Mouse (Mus musculus): Measurements from ENCODE around the gene Jmjd8. TPM values are rescaled to one million over a fixed set of nuclear protein-coding genes. Genes with fewer than 3 reads are reported as not detected.
A peak's percentile ranks its signal among the peaks of the same experiment; 100 is the strongest.

The Jmjd8 gene
- polyA plus RNA-seq, 1 experiment = 10.8 TPM

- peaks cover 39% of the 10 kb centered on the region for H3K36me3 ChIP-seq (ENCODE audit: control insufficient read depth, insufficient read depth)
- H3K4me3 ChIP-seq (ENCODE audit: insufficient read depth, poor library complexity, severe bottlenecking) = no peak overlapping the region
- no peaks in the 10 kb centered on the region for H3K27me3 ChIP-seq (ENCODE audit: control insufficient read depth, insufficient read depth, insufficient read length)
- no peak overlapping the region for H3ac ChIP-seq (ENCODE audit: control insufficient read depth, insufficient read length, low read depth)
- peaks cover 5% of the 10 kb centered on the region for H3K79me3 ChIP-seq (ENCODE audit: low read depth)
- no peak for TF ChIP-seq FOSL1 (IDR thresholded peaks at IDR 0.05; ENCODE audit: insufficient read depth, low read length, poor library complexity, severe bottlenecking)
- no peak for TF ChIP-seq CEBPB (IDR thresholded peaks at IDR 0.05; ENCODE audit: low read depth)
- no peak for TF ChIP-seq MYOD1 (IDR thresholded peaks at IDR 0.05; ENCODE audit: control insufficient read depth, insufficient read length, low read depth)
- no peak for TF ChIP-seq USF1 (IDR thresholded peaks at IDR 0.05; ENCODE audit: low read depth)
- no peak for TF ChIP-seq MAX (IDR thresholded peaks at IDR 0.05)
- TF ChIP-seq CTCF (IDR thresholded peaks at IDR 0.05; ENCODE audit: control insufficient read depth, insufficient read depth, insufficient read length) = no peak
- TF ChIP-seq MYOG (IDR thresholded peaks at IDR 0.05; ENCODE audit: control insufficient read depth, extremely low read depth, insufficient read length) = no peak
- peaks cover 32% of the 10 kb centered on the region for H3K79me2 ChIP-seq (ENCODE audit: control insufficient read depth, insufficient read depth)
Measured at GRCm38 (mm10) chr17:25839455-25840235, 11.0 kb downstream of the Jmjd8 start.

- H3K36me3 ChIP-seq (ENCODE audit: control insufficient read depth, insufficient read depth) = peaks cover 38% of the 10 kb centered on the region
- H3K27me3 ChIP-seq (ENCODE audit: control insufficient read depth, insufficient read depth, insufficient read length) = no peaks in the 10 kb centered on the region
- peaks cover 5% of the 10 kb centered on the region for H3K79me3 ChIP-seq (ENCODE audit: low read depth)
- H3K4me3 ChIP-seq (ENCODE audit: insufficient read depth, poor library complexity, severe bottlenecking) = no peak overlapping the region
- no peak overlapping the region for H3ac ChIP-seq (ENCODE audit: control insufficient read depth, insufficient read length, low read depth)
- H3K79me2 ChIP-seq (ENCODE audit: control insufficient read depth, insufficient read depth) = peaks cover 23% of the 10 kb centered on the region
- no peak for TF ChIP-seq MYOD1 (IDR thresholded peaks at IDR 0.05; ENCODE audit: control insufficient read depth, insufficient read length, low read depth)
Measured at GRCm38 (mm10) chr17:25840519-25840918, 11.9 kb downstream of the Jmjd8 start.

GRCm38 (mm10) chr17:25841117-25841880 lies 12.6 kb downstream of the Jmjd8 start, which contains the start of gene Gm20683:
Gm20683 (minus strand) TSS chr17:25841763.
- Histone ChIP-seq H3K79me3 (ENCODE audit: low read depth) (peaks cover 5% of the 10 kb centered on the region), H3K79me2 (ENCODE audit: control insufficient read depth, insufficient read depth) (peaks cover 23% of the 10 kb centered on the region), H3K27me3 (ENCODE audit: control insufficient read depth, insufficient read depth, insufficient read length) (no peaks in the 10 kb centered on the region), H3K4me3 (ENCODE audit: insufficient read depth, poor library complexity, severe bottlenecking) (no peak within 1 kb of the TSS), H3K36me3 (ENCODE audit: control insufficient read depth, insufficient read depth) (peaks cover 41% of the 10 kb centered on the region), H3ac (ENCODE audit: control insufficient read depth, insufficient read length, low read depth) (no peak within 1 kb of the TSS)
- TF ChIP-seq MYOG (IDR thresholded peaks at IDR 0.05; ENCODE audit: control insufficient read depth, extremely low read depth, insufficient read length) = no peak
- TF ChIP-seq FOSL1 (IDR thresholded peaks at IDR 0.05; ENCODE audit: insufficient read depth, low read length, poor library complexity, severe bottlenecking) = no peak
- no peak for TF ChIP-seq MYOD1 (IDR thresholded peaks at IDR 0.05; ENCODE audit: control insufficient read depth, insufficient read length, low read depth)
- TF ChIP-seq MAX (IDR thresholded peaks at IDR 0.05) = no peak

- Histone ChIP-seq H3K79me3 (ENCODE audit: low read depth) (peaks cover 5% of the 10 kb centered on the region), H3K27me3 (ENCODE audit: control insufficient read depth, insufficient read depth, insufficient read length) (no peaks in the 10 kb centered on the region), H3K4me3 (ENCODE audit: insufficient read depth, poor library complexity, severe bottlenecking) (no peak overlapping the region), H3K36me3 (ENCODE audit: control insufficient read depth, insufficient read depth) (peaks cover 41% of the 10 kb centered on the region), H3K79me2 (ENCODE audit: control insufficient read depth, insufficient read depth) (peaks cover 23% of the 10 kb centered on the region), H3ac (ENCODE audit: control insufficient read depth, insufficient read length, low read depth) (no peak overlapping the region)
- TF ChIP-seq MYOD1 (IDR thresholded peaks at IDR 0.05; ENCODE audit: control insufficient read depth, insufficient read length, low read depth) (no peak), MAX (IDR thresholded peaks at IDR 0.05) (no peak), CTCF (IDR thresholded peaks at IDR 0.05; ENCODE audit: control insufficient read depth, insufficient read depth, insufficient read length) (no peak), MYOG (IDR thresholded peaks at IDR 0.05; ENCODE audit: control insufficient read depth, extremely low read depth, insufficient read length) (no peak), FOSL1 (IDR thresholded peaks at IDR 0.05; ENCODE audit: insufficient read depth, low read length, poor library complexity, severe bottlenecking) (no peak), USF1 (IDR thresholded peaks at IDR 0.05; ENCODE audit: low read depth) (no peak), CEBPB (IDR thresholded peaks at IDR 0.05; ENCODE audit: low read depth) (no peak)
Measured at GRCm38 (mm10) chr17:25842509-25842908, 13.8 kb downstream of the Jmjd8 start.

- H3K36me3 ChIP-seq (ENCODE audit: control insufficient read depth, insufficient read depth) = peaks cover 37% of the 10 kb centered on the region
- no peaks in the 10 kb centered on the region for H3K27me3 ChIP-seq (ENCODE audit: control insufficient read depth, insufficient read depth, insufficient read length)
- peak overlapping the region; percentile 25 for H3ac ChIP-seq (ENCODE audit: control insufficient read depth, insufficient read length, low read depth)
- peaks cover 23% of the 10 kb centered on the region for H3K79me2 ChIP-seq (ENCODE audit: control insufficient read depth, insufficient read depth)
- H3K4me3 ChIP-seq (ENCODE audit: insufficient read depth, poor library complexity, severe bottlenecking) = peak overlapping the region; percentile 72
- TF ChIP-seq USF1 (IDR thresholded peaks at IDR 0.05; ENCODE audit: low read depth) (no peak), MAX (IDR thresholded peaks at IDR 0.05) (no peak), MYOD1 (IDR thresholded peaks at IDR 0.05; ENCODE audit: control insufficient read depth, insufficient read length, low read depth) (no peak), CEBPB (IDR thresholded peaks at IDR 0.05; ENCODE audit: low read depth) (no peak), MYOG (IDR thresholded peaks at IDR 0.05; ENCODE audit: control insufficient read depth, extremely low read depth, insufficient read length) (no peak), FOSL1 (IDR thresholded peaks at IDR 0.05; ENCODE audit: insufficient read depth, low read length, poor library complexity, severe bottlenecking) (no peak), CTCF (IDR thresholded peaks at IDR 0.05; ENCODE audit: control insufficient read depth, insufficient read depth, insufficient read length) (no peak)
- H3K79me3 ChIP-seq (ENCODE audit: low read depth) = peaks cover 5% of the 10 kb centered on the region
Measured at GRCm38 (mm10) chr17:25843122-25843521, 14.5 kb downstream of the Jmjd8 start.
